Mouse (Mus musculus): Measurements from ENCODE around the gene Tmem191c.
A peak's percentile ranks its signal among the peaks of the same experiment; 100 is the strongest.

GRCm38 (mm10) chr16:17233702-17234498 is 42.0 kb upstream of the Tmem191c start:
- no peak for TF ChIP-seq ELF1 (IDR thresholded peaks at IDR 0.05; ENCODE audit: low read depth, low read length)
- TF ChIP-seq CHD2 (IDR thresholded peaks at IDR 0.05; ENCODE audit: low read length), result no peak
- TF ChIP-seq POLR2A (IDR thresholded peaks at IDR 0.05; ENCODE audit: control insufficient read depth in 1 of 2, insufficient read depth in 1 of 2, low read depth in 1 of 2, low read length in 2 of 2, poor library complexity in 1 of 2), result no peak; a peak in 1 of 4 replicates
- TF ChIP-seq USF1 (IDR thresholded peaks at IDR 0.05; ENCODE audit: low read depth, low read length), result no peak
- TF ChIP-seq CTCF (IDR thresholded peaks at IDR 0.05 in 2 of 3, conservative IDR thresholded peaks at IDR 0.05 in 1 of 3; ENCODE audit: control insufficient read depth in 1 of 3, insufficient read depth in 1 of 3, low read depth in 2 of 3, low read length in 3 of 3, poor library complexity in 1 of 3, severe bottlenecking in 1 of 3), result no peak
- no peak for TF ChIP-seq MAFK (IDR thresholded peaks at IDR 0.05; ENCODE audit: borderline replicate concordance, low read depth, low read length)
- TF ChIP-seq ZC3H11A (IDR thresholded peaks at IDR 0.05; ENCODE audit: low read depth, low read length), result no peak
- no peak for TF ChIP-seq POLR2AphosphoS2 (IDR thresholded peaks at IDR 0.05; ENCODE audit: low read length)
- TF ChIP-seq MYB (IDR thresholded peaks at IDR 0.05; ENCODE audit: low read depth, low read length), result no peak
- 0 out of 4 replicates have a peak, but pooled peaks of 1 of the 2 experiments have one; percentile 2 for TF ChIP-seq EP300 (IDR thresholded peaks at IDR 0.05; ENCODE audit: low read depth in 1 of 2, low read length in 2 of 2)

Data from MEL (cell line).